Mouse (Mus musculus) thymus, adult 2 months (tissue): ENCODE data around the gene B4galt1. TPM values are rescaled to one million over a fixed set of nuclear protein-coding genes. Genes with fewer than 3 reads are reported as not detected.

Experiments used
- DNase-seq: peaks from one replicate; pipeline ENCODE4 v3.0.0; 2021
- H3K27ac ChIP-seq: fragments of 200-500 bp; 2 replicates; pipeline ENCODE4 v1.5.1; 2012; ENCODE audit warnings: low read length, control low read depth; ENCODE audit not compliant: control insufficient read depth, insufficient read depth
- H3K27me3 ChIP-seq: fragments of 200-500 bp; 2 replicates; pipeline ENCODE4 v1.6.1; 2012; ENCODE audit warnings: mild to moderate bottlenecking, low read length, moderate library complexity, mixed read lengths; ENCODE audit not compliant: control insufficient read depth, insufficient read depth
- H3K36me3 ChIP-seq: fragments of 200-500 bp; 2 replicates; pipeline ENCODE4 v1.6.1; 2012; ENCODE audit warnings: mild to moderate bottlenecking, low read length, moderate library complexity; ENCODE audit not compliant: control insufficient read depth, insufficient read depth
- H3K4me1 ChIP-seq: fragments of 200-500 bp; replicated peaks from 2 replicates; pipeline ENCODE4 v1.6.1; 2012; ENCODE audit warnings: low read length; ENCODE audit not compliant: control insufficient read depth, insufficient read depth
- H3K4me3 ChIP-seq: fragments of 200-500 bp; 2 replicates; pipeline ENCODE4 v1.5.1; 2012; ENCODE audit warnings: mild to moderate bottlenecking, low read length, control low read depth, moderate library complexity; ENCODE audit not compliant: control insufficient read depth, insufficient read depth
- CTCF ChIP-seq: fragments of 200-500 bp; IDR thresholded peaks from 2 replicates; pipeline ENCODE4 v1.5.1; 2012; ENCODE audit warnings: mild to moderate bottlenecking, control low read depth, low read length, moderate library complexity, borderline replicate concordance; ENCODE audit not compliant: control insufficient read depth, poor library complexity, insufficient read depth; ENCODE audit errors: extremely low read depth
- POLR2A ChIP-seq: fragments of 200-500 bp; IDR thresholded peaks from 2 replicates; pipeline ENCODE4 v1.6.1; 2012; ENCODE audit warnings: mild to moderate bottlenecking, low read length, control low read depth, moderate library complexity; ENCODE audit not compliant: control insufficient read depth, poor library complexity, insufficient read depth; ENCODE audit errors: extremely low read depth
- WGBS: fragments of 180-500 bp; shearing (Covaris S2); methylation state at CpG from one replicate; pipeline ENCODE4 v1.1.7; 2018; 5-methylcytosine and 5-hydroxymethylcytosine counted together
- polyA plus RNA-seq: library from polyadenylated mRNA; depleted of rRNA; stranded (reverse); fragments of >200 nt; gene quantifications from 2 replicates; pipeline ENCODE4 v1.2.3, GENCODE M21; 2012; rRNA removed

B4galt1 gene
- 34.1 and 49.4 TPM in 2 replicates for polyA plus RNA-seq

- Histone ChIP-seq H3K4me3 (peak within 1 kb of the TSS; percentile 63), H3K27ac (peak within 1 kb of the TSS; percentile 45), H3K4me1 (peaks cover 32% of the 10 kb centered on the region), H3K36me3 (no peaks in the 10 kb centered on the region), H3K27me3 (no peaks in the 10 kb centered on the region)
- WGBS = under 1% methylated on average over 83 of the region's 83 CpGs
- TF ChIP-seq CTCF (peak; percentile 51; the same call in 1 of the 2 replicates), POLR2A (peak; percentile 73; the same call in 1 of the 2 replicates)
- peak; percentile 100 for DNase-seq
Observed at GRCm38 (mm10) chr4:40853565-40854386, at the start of gene B4galt1. TSS of gene B4galt1 (minus strand) at chr4:40854005.

- 92% methylated on average over 4 of the region's 4 CpGs for whole genome bisulfite sequencing
- Histone ChIP-seq H3K4me3 (no peak overlapping the region), H3K4me1 (no peaks in the 10 kb centered on the region; the same call in none of the 2 replicates), H3K36me3 (no peaks in the 10 kb centered on the region), H3K27ac (no peak overlapping the region), H3K27me3 (no peaks in the 10 kb centered on the region)
- no peak for TF ChIP-seq POLR2A
- no peak for TF ChIP-seq CTCF
- no peak for DNase-seq
Observed at GRCm38 (mm10) chr4:40900612-40901011, 46.8 kb upstream of the B4galt1 start.

- Histone ChIP-seq H3K4me3 (no peak overlapping the region), H3K27ac (no peak overlapping the region), H3K27me3 (no peaks in the 10 kb centered on the region), H3K36me3 (no peaks in the 10 kb centered on the region), H3K4me1 (no peaks in the 10 kb centered on the region; the same call in none of the 2 replicates)
- WGBS = 98% methylated on average over 3 of the region's 3 CpGs
- TF ChIP-seq CTCF = no peak
- DNase-seq = no peak
Observed at GRCm38 (mm10) chr4:40900071-40900470, 46.3 kb upstream of the B4galt1 start.

DNA sequence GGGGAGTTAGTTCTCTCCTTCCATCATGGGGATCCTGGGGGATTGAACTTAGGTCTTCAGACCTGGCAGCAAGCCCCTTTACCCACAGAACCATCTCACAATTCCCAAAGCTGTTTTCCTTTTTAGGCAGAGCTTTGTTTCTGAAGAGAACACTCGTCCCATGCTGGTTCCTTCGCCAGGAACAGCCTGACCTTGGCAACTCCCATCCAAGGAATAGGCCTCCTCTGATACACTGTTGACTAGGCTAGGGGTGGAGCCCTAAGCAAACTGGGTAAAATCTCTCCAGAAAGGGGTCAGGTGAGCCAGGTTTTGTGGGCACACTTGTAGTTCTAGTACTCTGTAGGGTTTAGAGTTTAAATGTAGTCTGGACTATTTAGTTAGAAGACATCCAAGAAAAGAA, 45.5 kb upstream of the B4galt1 start:
- 94% methylated on average over 2 of the region's 2 CpGs for WGBS
- no peak overlapping the region for H3K4me3 ChIP-seq

GRCm38 (mm10) chr4:40898476-40899044, 44.8 kb upstream of the B4galt1 start:
- WGBS = 94% methylated on average over 6 of the region's 6 CpGs
- DNase-seq = no peak
- Histone ChIP-seq H3K4me1 (no peaks in the 10 kb centered on the region; the same call in none of the 2 replicates), H3K4me3 (no peak overlapping the region), H3K27me3 (no peaks in the 10 kb centered on the region), H3K27ac (no peak overlapping the region), H3K36me3 (no peaks in the 10 kb centered on the region)
- no peak for TF ChIP-seq CTCF
- no peak for TF ChIP-seq POLR2A

More for the DNA sequence above, 45.5 kb upstream of the B4galt1 start:
- no peak for DNase-seq
- TF ChIP-seq CTCF = no peak
- TF ChIP-seq POLR2A = no peak
- no peaks in the 10 kb centered on the region for H3K36me3 ChIP-seq
- H3K4me1 ChIP-seq = no peaks in the 10 kb centered on the region; the same call in none of the 2 replicates
- no peaks in the 10 kb centered on the region for H3K27me3 ChIP-seq
- H3K27ac ChIP-seq = no peak overlapping the region

DNA sequence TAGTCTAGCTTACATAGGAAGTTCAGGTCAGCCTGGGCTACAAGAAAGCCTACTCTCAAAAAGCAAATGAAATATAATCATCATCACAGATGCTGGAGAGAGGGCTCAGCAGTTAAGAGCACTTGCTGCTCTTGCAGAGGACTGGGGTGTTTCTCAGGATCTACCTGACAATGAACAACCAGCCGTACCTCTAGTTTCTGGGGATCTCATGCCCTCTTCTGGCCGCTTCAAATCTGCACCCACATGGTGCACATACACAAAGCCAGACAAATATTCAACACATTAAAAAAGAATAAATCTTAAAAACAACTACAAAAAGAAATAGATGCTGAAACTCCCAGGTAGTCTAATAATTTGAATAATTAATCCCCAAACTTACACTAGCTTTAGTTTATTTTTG, 41.8 kb upstream of the B4galt1 start:
- no peak for DNase-seq
- Histone ChIP-seq H3K27ac (no peak overlapping the region), H3K27me3 (no peaks in the 10 kb centered on the region), H3K4me3 (no peak overlapping the region), H3K36me3 (no peaks in the 10 kb centered on the region), H3K4me1 (no peaks in the 10 kb centered on the region; the same call in none of the 2 replicates)
- TF ChIP-seq CTCF = no peak
- no peak for TF ChIP-seq POLR2A
- WGBS = 94% methylated on average over 2 of the region's 2 CpGs
